Mouse (Mus musculus) midbrain, embryonic 12.5 days (tissue): Measurements from ENCODE around the gene Rhcg. TPM values are rescaled to one million over a fixed set of nuclear protein-coding genes. Genes with fewer than 3 reads are reported as not detected.

Experiments used
- ATAC-seq: fragments of 200-750 bp; cut with Nextera tagmentation; 2 replicates; pipeline ENCODE4 v1.8.0; 2017; ENCODE audit warnings: low read depth, moderate TSS enrichment, moderate library complexity; ENCODE audit not compliant: low FRiP score
- H3K27ac ChIP-seq: fragments of 300-500 bp; sonication (generic); replicated peaks from 2 replicates; pipeline ENCODE4 v1.5.1; 2016; ENCODE audit warnings: mild to moderate bottlenecking
- H3K27me3 ChIP-seq: fragments of 300-500 bp; sonication (generic); 2 replicates; pipeline ENCODE4 v1.6.1; 2016; ENCODE audit warnings: mild to moderate bottlenecking
- H3K36me3 ChIP-seq: fragments of 300-500 bp; sonication (generic); 2 replicates; pipeline ENCODE4 v1.6.1; 2016
- H3K4me1 ChIP-seq: fragments of 300-500 bp; sonication (generic); 2 replicates; pipeline ENCODE4 v1.6.1; 2016
- H3K4me2 ChIP-seq: fragments of 300-500 bp; sonication (generic); replicated peaks from 2 replicates; pipeline ENCODE4 v1.6.1; 2016; ENCODE audit warnings: mild to moderate bottlenecking, moderate library complexity
- H3K4me3 ChIP-seq: fragments of 300-500 bp; sonication (generic); 2 replicates; pipeline ENCODE4 v1.5.1; 2016; ENCODE audit warnings: mild to moderate bottlenecking
- H3K9ac ChIP-seq: fragments of 300-500 bp; sonication (generic); replicated peaks from 2 replicates; pipeline ENCODE4 v1.6.1; 2016; ENCODE audit warnings: mild to moderate bottlenecking, moderate library complexity
- H3K9me3 ChIP-seq: fragments of 300-500 bp; sonication (generic); 2 replicates; pipeline ENCODE4 v1.6.1; 2016; ENCODE audit warnings: mild to moderate bottlenecking
- WGBS: fragments of 180-500 bp; shearing (Covaris S2); methylation state at CpG from one replicate; pipeline ENCODE4 v1.1.7; 2016; 5-methylcytosine and 5-hydroxymethylcytosine counted together
- polyA plus RNA-seq: library from polyadenylated mRNA; unstranded; fragments of >200 nt; fragmentation: Nextera tagmentation; extraction: Ambion mirVana; gene quantifications from 2 replicates; pipeline ENCODE4 v1.2.1, GENCODE M21; 2016

Gene Rhcg
- polyA plus RNA-seq, 1 experiment from 2014 or later: 2.2 TPM

DNA sequence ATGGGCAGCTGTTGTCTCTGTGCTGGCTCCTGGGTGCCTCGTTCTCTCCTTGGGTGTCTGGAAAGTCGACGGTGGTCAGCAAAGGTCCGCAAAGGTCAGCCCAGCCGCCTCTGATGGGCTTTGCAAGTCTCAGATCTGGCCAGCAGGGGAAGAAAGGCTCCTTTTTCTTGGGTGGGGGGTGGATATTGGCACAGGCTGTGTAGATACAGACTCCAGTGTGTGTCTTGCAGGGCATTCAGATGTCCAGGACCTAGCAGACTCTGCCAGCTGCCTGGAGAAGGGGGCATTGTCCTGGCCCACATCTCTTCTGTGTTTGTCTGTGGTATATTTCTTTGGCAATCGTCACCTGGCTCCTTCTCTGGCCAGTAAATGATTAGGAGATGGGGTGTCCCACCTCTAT, 49.2 kb downstream of the Rhcg start:
- H3K36me3 ChIP-seq: no peaks in the 10 kb centered on the region
- H3K27me3 ChIP-seq: peaks cover 47% of the 10 kb centered on the region
- peaks cover 23% of the 10 kb centered on the region for H3K4me1 ChIP-seq
- no peak overlapping the region for H3K4me2 ChIP-seq
- no peak overlapping the region for H3K4me3 ChIP-seq
- ATAC-seq: no peak
- H3K9ac ChIP-seq: no peak overlapping the region
- WGBS: 65% methylated on average over 6 of the region's 6 CpGs
- H3K9me3 ChIP-seq: no peaks in the 10 kb centered on the region
- no peak overlapping the region for H3K27ac ChIP-seq

DNA sequence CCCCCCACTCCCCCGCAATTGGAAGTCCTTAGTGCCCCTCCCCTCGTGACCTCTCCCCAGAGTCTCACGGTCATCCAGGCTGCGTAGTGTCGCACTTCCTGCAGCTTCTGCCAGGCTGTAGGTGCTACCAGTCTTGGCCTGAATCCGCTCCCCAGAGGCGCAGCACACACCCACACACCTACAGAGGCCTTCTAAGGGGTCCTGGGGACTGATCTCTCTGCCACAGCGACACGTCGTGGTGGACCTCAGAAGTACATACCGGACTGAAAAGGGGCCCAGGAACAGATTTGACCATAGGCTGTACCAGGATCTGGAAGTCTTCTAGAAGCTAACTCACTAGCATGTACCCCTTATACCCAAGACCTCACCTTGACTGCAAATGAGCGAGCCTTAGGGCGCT, 53.8 kb downstream of the Rhcg start:
- H3K4me3 ChIP-seq: no peak overlapping the region
- H3K9ac ChIP-seq: no peak overlapping the region
- ATAC-seq: no peak; the same call in 1 of the 2 replicates
- no peak overlapping the region for H3K4me2 ChIP-seq
- peaks cover 42% of the 10 kb centered on the region for H3K27me3 ChIP-seq
- H3K36me3 ChIP-seq: no peaks in the 10 kb centered on the region
- H3K9me3 ChIP-seq: no peaks in the 10 kb centered on the region
- no peak overlapping the region for H3K27ac ChIP-seq
- 29% methylated on average over 13 of the region's 13 CpGs for WGBS
- peaks cover 4% of the 10 kb centered on the region; the same call in 1 of the 2 replicates for H3K4me1 ChIP-seq

DNA sequence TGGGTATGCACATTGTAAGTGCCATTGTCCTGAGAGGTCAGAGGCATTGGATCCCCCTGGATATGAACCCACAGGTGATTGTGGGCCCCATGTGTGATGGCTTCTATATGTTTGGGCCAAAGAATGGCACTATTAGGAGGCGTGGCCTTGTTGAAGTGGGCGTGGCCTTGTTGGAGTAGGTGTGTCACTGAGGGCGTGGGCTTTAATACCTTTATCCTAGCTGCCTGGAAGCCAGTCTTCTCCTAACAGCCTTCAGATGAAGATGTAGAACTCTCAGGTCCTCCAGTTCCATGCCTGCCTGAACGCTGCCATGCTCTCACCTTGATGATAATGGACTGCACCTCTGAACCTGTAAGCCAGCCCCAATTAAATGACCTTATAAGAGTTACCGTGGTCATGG, 55.1 kb downstream of the Rhcg start:
- Histone ChIP-seq H3K9me3 (no peaks in the 10 kb centered on the region), H3K4me3 (no peak overlapping the region), H3K36me3 (no peaks in the 10 kb centered on the region), H3K27me3 (peaks cover 49% of the 10 kb centered on the region), H3K9ac (no peak overlapping the region), H3K27ac (no peak overlapping the region), H3K4me1 (peaks cover 14% of the 10 kb centered on the region), H3K4me2 (no peak overlapping the region)
- 62% methylated on average over 5 of the region's 5 CpGs for WGBS
- no peak for ATAC-seq

DNA sequence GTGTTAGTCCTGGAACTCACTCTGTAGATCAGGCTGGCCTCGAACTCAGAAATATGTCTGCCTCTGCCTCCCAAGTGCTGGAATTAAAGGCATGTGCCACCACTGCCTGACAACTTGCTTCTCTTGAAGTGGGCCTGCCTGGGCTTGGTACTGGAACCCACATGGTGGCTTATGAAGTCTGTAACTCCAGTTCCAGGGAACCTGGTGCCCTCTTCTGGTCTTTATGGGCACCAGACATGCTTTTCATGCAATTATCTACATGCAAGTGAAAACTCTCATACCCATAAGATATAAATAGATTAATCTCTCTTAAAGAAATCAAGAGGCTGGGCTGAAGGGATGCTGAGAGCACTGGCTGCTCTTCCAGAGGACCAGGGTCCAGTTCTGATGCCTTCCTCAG, 58.8 kb downstream of the Rhcg start:
- H3K27me3 ChIP-seq: peaks cover 86% of the 10 kb centered on the region
- ATAC-seq: no peak
- H3K4me1 ChIP-seq: peaks cover 27% of the 10 kb centered on the region
- 65% methylated on average over 1 of the region's 1 CpGs for WGBS
- H3K4me3 ChIP-seq: no peak overlapping the region
- H3K9me3 ChIP-seq: no peaks in the 10 kb centered on the region
- H3K9ac ChIP-seq: no peak overlapping the region
- H3K4me2 ChIP-seq: no peak overlapping the region
- H3K36me3 ChIP-seq: no peaks in the 10 kb centered on the region
- no peak overlapping the region for H3K27ac ChIP-seq

DNA sequence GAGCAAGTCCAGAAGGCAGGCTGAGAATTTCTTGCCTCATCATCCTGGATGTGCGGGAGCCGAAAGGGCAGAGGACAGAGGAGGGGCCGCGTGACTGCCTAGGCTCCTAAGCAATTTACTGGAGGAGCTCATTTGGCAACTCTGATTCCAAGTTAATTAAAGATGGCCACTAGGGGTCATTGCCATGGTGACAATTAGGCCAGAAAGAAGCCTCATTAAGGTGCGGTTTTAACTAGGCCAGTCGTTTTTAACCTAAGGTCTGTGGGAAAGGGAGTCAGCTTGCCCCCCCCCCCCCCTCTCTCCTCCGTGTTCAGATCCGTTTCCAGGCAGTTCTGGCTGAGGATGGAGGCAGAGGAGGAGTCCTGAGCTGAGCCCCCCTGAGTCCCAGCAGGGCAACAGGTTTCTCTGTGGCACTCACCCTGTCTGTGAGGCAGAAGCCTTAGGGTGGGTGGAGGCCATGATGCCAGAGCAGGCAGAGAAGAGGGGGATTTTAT, 59.7 kb downstream of the Rhcg start:
- peaks cover 95% of the 10 kb centered on the region for H3K27me3 ChIP-seq
- 0 out of 2 replicates have a peak, but pooled peaks have one; percentile 48 for ATAC-seq
- peaks cover 29% of the 10 kb centered on the region for H3K4me1 ChIP-seq
- no peaks in the 10 kb centered on the region for H3K9me3 ChIP-seq
- H3K4me3 ChIP-seq: no peak overlapping the region
- no peak overlapping the region for H3K9ac ChIP-seq
- 0 out of 2 replicates have a peak overlapping the region, but pooled peaks have one; percentile 11 for H3K27ac ChIP-seq
- no peaks in the 10 kb centered on the region for H3K36me3 ChIP-seq
- no peak overlapping the region for H3K4me2 ChIP-seq
- WGBS: 2% methylated on average over 8 of the region's 8 CpGs

DNA sequence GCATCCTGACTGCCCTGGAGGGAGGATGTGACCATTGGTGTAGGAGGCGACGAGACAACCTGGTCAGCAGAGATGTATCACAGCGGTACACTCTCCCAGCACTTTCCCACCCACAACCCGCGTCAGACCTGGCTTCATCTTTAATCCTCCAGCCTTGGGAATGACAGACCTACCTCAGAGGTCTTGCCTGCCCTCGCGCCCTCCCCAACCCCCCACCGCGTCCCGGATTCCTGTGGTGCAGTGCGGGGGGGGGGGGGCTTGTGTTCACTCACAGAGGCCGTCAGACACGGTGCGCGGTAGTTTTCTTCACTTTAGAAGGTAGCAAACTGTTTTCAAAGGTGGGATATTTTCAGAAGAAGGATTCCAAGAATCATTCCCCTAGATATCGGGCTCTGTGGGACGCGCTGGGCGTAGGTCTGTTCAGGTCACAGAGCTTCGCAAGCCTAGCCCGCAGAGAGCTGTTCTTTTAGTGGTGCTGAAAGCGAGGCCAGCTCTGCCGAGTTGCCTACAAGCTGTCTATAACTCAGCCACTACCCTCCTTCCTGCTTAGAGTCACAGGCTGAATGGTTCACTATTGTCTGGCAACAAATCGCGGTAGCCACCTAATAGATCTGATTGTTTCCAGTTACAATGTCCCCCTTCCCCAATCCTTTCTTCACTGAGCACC, 62.0 kb downstream of the Rhcg start:
- H3K36me3 ChIP-seq: no peaks in the 10 kb centered on the region
- peaks cover 88% of the 10 kb centered on the region for H3K27me3 ChIP-seq
- no peak overlapping the region; the same call in 1 of the 2 replicates for H3K4me2 ChIP-seq
- H3K4me1 ChIP-seq: peaks cover 34% of the 10 kb centered on the region
- H3K27ac ChIP-seq: no peak overlapping the region
- no peaks in the 10 kb centered on the region for H3K9me3 ChIP-seq
- no peak for ATAC-seq
- H3K4me3 ChIP-seq: no peak overlapping the region
- WGBS: 2% methylated on average over 25 of the region's 25 CpGs
- H3K9ac ChIP-seq: no peak overlapping the region

DNA sequence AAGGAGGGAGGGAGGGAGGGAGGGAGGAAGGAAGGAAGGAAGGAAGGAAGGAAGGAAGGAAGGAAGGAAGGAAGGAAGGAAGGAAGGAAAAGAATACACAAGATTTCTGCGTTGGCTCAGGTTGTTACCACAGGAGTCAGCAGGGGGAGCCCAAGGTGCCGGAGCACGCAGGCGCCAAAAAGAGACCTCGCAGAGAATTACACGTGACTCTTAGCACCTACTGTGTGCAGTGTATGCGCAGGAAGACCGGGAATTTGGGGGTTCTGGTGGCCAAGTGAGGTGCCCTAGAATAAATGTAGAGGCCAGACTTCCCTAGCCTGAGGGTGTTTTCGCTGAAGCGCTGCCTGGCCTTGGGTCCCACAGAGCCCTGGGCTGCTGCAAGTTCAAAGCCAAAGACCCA, 64.8 kb downstream of the Rhcg start:
- Histone ChIP-seq H3K27me3 (peaks cover 89% of the 10 kb centered on the region), H3K4me3 (no peak overlapping the region), H3K27ac (no peak overlapping the region), H3K9ac (no peak overlapping the region), H3K4me2 (no peak overlapping the region), H3K9me3 (no peaks in the 10 kb centered on the region), H3K4me1 (peaks cover 51% of the 10 kb centered on the region), H3K36me3 (no peaks in the 10 kb centered on the region)
- ATAC-seq: no peak
- 3% methylated on average over 10 of the region's 10 CpGs for WGBS

DNA sequence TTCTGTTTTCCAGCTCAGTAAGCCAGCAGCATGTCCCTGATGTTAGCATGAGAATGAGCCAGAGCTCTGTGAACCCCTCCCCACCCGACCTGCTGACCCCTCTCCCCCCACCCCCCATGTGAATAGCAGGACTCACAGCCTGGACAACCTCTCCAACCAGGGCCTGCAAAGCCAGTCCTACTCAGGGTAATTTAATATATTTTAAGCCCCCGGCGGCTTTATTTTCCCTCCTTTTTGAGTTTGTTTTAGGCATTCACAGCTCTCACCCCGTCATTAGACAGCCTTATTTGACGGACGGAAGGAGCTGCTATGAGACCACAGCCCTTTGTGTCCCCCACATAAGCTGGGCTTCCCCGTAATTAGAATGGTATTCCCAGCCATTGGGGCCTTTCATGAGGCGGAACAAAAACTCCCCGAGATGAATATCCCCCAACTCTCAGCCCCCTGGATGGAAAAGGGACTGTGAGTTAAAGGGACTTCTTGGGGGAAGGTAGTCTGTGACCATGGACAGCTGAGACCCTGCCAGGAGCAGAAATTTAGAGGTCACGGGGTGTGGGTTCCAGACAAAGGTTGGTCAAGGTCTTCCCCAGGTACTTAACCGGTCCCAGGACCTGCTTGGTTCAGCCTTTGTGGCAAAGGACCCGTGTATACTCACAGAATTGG, 68.4 kb downstream of the Rhcg start:
- no peaks in the 10 kb centered on the region for H3K9me3 ChIP-seq
- WGBS: 6% methylated on average over 12 of the region's 12 CpGs
- peak overlapping the region; percentile 80 for H3K27ac ChIP-seq
- no peak overlapping the region for H3K4me3 ChIP-seq
- 0 out of 2 replicates have a peak overlapping the region, but pooled peaks have one; percentile 6 for H3K9ac ChIP-seq
- peaks cover 70% of the 10 kb centered on the region for H3K4me1 ChIP-seq
- H3K27me3 ChIP-seq: peaks cover 89% of the 10 kb centered on the region
- ATAC-seq: peak; percentile 48
- H3K4me2 ChIP-seq: 0 out of 2 replicates have a peak overlapping the region, but pooled peaks have one; percentile 14
- H3K36me3 ChIP-seq: no peaks in the 10 kb centered on the region

DNA sequence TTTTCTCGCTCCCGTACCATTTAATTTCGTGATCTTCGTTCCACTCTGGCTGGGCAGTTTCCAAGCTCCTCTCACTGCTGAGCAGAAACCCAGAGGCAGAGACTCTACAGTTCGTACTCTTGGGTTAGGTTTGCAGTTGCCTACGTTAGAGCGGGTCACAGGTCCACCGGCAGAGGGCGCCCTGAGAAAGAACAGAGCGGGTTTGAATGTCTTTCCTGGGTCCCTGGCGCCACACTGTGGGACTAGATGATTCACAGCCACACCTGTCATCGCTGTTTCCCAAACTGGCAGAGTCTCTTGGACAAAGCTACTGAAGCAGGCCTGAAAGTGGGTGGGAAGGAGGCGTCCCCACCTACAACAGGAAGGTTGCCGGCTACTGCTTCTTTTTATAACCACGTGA, 70.4 kb downstream of the Rhcg start:
- Histone ChIP-seq H3K9me3 (no peaks in the 10 kb centered on the region), H3K4me1 (peaks cover 85% of the 10 kb centered on the region), H3K27me3 (peaks cover 92% of the 10 kb centered on the region), H3K36me3 (no peaks in the 10 kb centered on the region), H3K4me3 (no peak overlapping the region), H3K4me2 (0 out of 2 replicates have a peak overlapping the region, but pooled peaks have one; percentile 6), H3K27ac (peak overlapping the region; percentile 80), H3K9ac (0 out of 2 replicates have a peak overlapping the region, but pooled peaks have one; percentile 1)
- 2% methylated on average over 15 of the region's 15 CpGs for WGBS
- peak; percentile 53 for ATAC-seq

DNA sequence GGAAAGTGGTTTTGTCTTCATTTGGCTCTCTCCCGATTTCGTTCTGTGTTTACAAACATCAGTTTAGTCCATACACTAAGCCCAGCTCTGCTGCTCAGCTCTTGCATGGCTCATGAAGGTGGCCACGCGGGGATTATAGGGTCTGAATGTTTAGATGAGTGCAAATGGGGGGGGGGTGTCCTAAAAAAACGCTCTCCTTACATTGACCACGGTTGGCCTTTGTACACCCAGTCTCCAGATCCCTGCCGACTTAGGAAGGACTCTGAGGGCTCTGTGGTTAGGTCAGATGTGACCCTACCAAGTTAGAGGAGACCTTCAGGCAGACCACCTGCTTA, 72.4 kb downstream of the Rhcg start:
- WGBS: 7% methylated on average over 7 of the region's 7 CpGs
- Histone ChIP-seq H3K9ac (peak overlapping the region; percentile 66; the same call in 1 of the 2 replicates), H3K36me3 (0 out of 2 replicates have a peak, but pooled peaks cover 4% of the 10 kb centered on the region), H3K27me3 (peaks cover 98% of the 10 kb centered on the region), H3K4me3 (peak overlapping the region; percentile 31; the same call in 1 of the 2 replicates), H3K9me3 (no peaks in the 10 kb centered on the region), H3K27ac (peak overlapping the region; percentile 92; the same call in 1 of the 2 replicates), H3K4me2 (peak overlapping the region; percentile 55; the same call in 1 of the 2 replicates), H3K4me1 (peaks cover 83% of the 10 kb centered on the region)
- no peak for ATAC-seq

DNA sequence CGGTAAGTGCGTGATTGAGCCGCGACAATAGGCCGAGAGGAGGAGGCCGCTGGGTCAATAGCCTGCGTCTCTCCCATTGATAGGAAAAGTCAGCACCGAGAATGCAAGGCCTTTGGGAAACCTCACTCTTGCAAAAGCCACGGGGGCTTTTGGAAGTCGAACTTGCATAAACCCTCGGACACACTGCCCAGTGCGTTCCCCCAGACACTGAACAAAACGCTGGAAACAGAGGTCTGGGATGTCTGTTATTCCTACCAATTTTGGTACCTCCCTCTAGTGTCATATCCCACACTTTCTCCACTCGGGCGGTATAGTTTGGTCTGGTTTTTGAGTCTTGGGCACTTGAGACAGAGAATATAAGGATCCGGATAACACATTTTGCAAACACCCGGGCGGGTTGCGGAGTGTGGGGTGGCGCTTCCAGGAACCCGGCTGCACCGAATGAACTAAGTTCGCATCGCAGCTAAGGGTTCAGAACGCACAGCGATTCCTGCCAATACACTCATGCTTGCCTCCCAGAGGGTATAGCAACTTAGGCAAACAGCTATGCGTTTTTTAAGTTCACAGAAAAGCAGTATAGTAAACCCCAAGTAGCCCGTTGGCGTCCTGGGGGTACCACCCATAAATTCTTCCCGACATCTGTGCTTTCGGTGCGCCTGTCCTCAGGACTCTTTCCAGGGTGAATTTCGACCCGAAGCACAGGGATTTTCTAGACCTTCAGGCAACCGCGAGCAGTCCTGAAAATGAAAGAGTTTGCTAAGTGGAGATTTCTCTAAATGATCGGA, 73.0 kb downstream of the Rhcg start:
- Histone ChIP-seq H3K36me3 (0 out of 2 replicates have a peak, but pooled peaks cover 4% of the 10 kb centered on the region), H3K9ac (peak overlapping the region; percentile 66), H3K27me3 (peaks cover 98% of the 10 kb centered on the region), H3K4me2 (peak overlapping the region; percentile 55), H3K4me1 (peaks cover 80% of the 10 kb centered on the region), H3K27ac (peak overlapping the region; percentile 92), H3K9me3 (no peaks in the 10 kb centered on the region), H3K4me3 (peak overlapping the region; percentile 31; the same call in 1 of the 2 replicates)
- 0 out of 2 replicates have a peak, but pooled peaks have one; percentile 5 for ATAC-seq
- 2% methylated on average over 37 of the region's 37 CpGs for WGBS
